Mouse (Mus musculus) kidney, adult 2 months (tissue): ENCODE results near the gene Sv2a. TPM values are rescaled to one million over a fixed set of nuclear protein-coding genes. Genes with fewer than 3 reads are reported as not detected.
"Not testable (repeated sequence)": the region's sequence is repeated elsewhere in the genome, so short reads cannot be mapped to it uniquely, and the experiment has no call there.

Experiments used
- DNase-seq: peaks from one replicate; pipeline ENCODE4 v3.0.0; 2021
- H3K27ac ChIP-seq: fragments of 200-500 bp; 2 replicates; pipeline ENCODE4 v1.5.1; 2012; ENCODE audit warnings: low read depth, low read length, control low read depth, inconsistent platforms; ENCODE audit not compliant: insufficient read depth
- H3K27me3 ChIP-seq: fragments of 200-500 bp; replicated peaks from 2 replicates; pipeline ENCODE4 v1.6.1; 2012; ENCODE audit warnings: mild to moderate bottlenecking, moderate library complexity, low read length, inconsistent platforms; ENCODE audit not compliant: control insufficient read depth, insufficient read depth
- H3K36me3 ChIP-seq: fragments of 200-500 bp; 2 replicates; pipeline ENCODE4 v1.6.1; 2012; ENCODE audit warnings: mild to moderate bottlenecking, moderate library complexity, low read length, inconsistent platforms; ENCODE audit not compliant: control insufficient read depth, insufficient read depth
- H3K4me1 ChIP-seq: fragments of 200-500 bp; 2 replicates; pipeline ENCODE4 v1.6.1; 2011; ENCODE audit warnings: low read length; ENCODE audit not compliant: control insufficient read depth, insufficient read depth
- H3K4me3 ChIP-seq: fragments of 200-500 bp; 2 replicates; pipeline ENCODE4 v1.5.1; 2011; ENCODE audit warnings: mild to moderate bottlenecking, low read depth, low read length, control low read depth; ENCODE audit not compliant: insufficient read depth
- CTCF ChIP-seq: fragments of 200-500 bp; conservative IDR thresholded peaks from 2 replicates; pipeline ENCODE4 v1.5.1; 2011; ENCODE audit warnings: low read depth, mild to moderate bottlenecking, control low read depth, low read length, moderate library complexity, mixed read lengths; ENCODE audit not compliant: insufficient read depth, insufficient read length
- POLR2A ChIP-seq: fragments of 200-500 bp; IDR thresholded peaks from one replicate; pipeline ENCODE4 v1.6.1; 2011; ENCODE audit warnings: low read depth, low read length, control low read depth
- WGBS: fragments of 180-500 bp; shearing (Covaris S2); methylation state at CpG from one replicate; pipeline ENCODE4 v1.1.7; 2018; 5-methylcytosine and 5-hydroxymethylcytosine counted together
- polyA plus RNA-seq: library from polyadenylated mRNA; depleted of rRNA; stranded (reverse); fragments of >200 nt; gene quantifications from 2 replicates; pipeline ENCODE4 v1.2.3, GENCODE M21; 2012

Gene Sv2a
- polyA plus RNA-seq, 1 experiment: 20.8 TPM

DNA sequence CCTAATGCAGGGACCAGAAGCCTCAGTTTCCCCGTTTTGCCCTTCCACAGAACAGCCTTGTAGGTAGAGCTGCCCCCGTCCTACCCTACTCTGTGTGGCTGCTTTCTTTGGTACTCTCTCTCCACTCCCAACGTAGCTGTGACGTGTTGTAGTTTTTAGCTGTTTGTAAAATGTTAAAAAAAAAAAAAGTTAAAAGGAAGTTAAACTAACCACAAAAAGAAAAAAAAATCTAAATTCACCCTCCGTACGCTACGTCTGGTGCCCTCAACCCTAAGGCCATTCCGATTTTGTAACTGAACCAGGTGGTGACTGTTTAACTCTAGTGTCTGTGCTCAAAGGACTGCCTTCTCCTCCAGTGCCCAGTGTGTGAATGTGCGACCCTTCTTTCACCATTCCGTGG, 14.0 kb downstream of the Sv2a start:
- no peak overlapping the region for H3K27ac ChIP-seq
- 85% methylated on average over 10 of the region's 10 CpGs for WGBS
- no peak overlapping the region for H3K4me3 ChIP-seq
- H3K4me1 ChIP-seq: peaks cover 7% of the 10 kb centered on the region
- H3K36me3 ChIP-seq: no peaks in the 10 kb centered on the region
- TF ChIP-seq CTCF: no peak
- no peak for TF ChIP-seq POLR2A
- no peaks in the 10 kb centered on the region for H3K27me3 ChIP-seq
- DNase-seq: no peak

DNA sequence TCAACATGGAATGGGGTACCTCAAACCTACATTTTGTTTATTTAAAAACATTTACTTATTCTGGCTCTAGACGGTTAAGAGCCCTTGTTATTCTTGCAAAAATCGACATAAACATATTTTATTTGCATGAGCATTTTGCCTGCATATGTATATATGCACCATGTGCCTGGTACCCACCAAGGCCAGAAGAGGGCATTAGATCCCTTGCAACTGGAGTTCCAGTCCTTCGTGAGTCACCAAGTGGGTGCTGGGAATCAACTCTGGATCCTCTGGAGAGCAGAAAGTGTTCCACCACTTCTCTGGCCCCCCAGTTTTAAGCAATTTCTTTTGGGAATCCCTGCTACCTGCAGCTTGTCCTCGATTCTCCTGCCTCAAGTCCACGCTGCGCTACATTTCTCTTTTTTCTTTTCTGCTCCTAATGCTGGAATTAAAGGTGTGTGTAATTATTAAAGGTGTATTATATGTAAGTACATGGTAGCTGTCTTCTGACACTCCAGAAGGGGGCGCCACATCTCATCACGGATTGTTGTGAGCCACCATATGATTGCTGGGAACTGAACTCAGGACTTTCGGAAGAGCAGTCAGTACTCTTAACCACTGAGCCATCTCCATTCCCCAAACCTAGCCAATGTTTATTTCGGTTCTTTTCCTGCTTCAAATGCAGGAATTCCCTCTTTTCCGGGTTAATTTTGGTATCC, 14.8 kb downstream of the Sv2a start:
- H3K4me3 ChIP-seq: no peak overlapping the region
- no peak for TF ChIP-seq CTCF
- TF ChIP-seq POLR2A: no peak
- no peak overlapping the region for H3K27ac ChIP-seq
- peaks cover 7% of the 10 kb centered on the region for H3K4me1 ChIP-seq
- WGBS: 94% methylated on average over 11 of the region's 11 CpGs
- H3K36me3 ChIP-seq: no peaks in the 10 kb centered on the region
- DNase-seq: no peak
- H3K27me3 ChIP-seq: no peaks in the 10 kb centered on the region

DNA sequence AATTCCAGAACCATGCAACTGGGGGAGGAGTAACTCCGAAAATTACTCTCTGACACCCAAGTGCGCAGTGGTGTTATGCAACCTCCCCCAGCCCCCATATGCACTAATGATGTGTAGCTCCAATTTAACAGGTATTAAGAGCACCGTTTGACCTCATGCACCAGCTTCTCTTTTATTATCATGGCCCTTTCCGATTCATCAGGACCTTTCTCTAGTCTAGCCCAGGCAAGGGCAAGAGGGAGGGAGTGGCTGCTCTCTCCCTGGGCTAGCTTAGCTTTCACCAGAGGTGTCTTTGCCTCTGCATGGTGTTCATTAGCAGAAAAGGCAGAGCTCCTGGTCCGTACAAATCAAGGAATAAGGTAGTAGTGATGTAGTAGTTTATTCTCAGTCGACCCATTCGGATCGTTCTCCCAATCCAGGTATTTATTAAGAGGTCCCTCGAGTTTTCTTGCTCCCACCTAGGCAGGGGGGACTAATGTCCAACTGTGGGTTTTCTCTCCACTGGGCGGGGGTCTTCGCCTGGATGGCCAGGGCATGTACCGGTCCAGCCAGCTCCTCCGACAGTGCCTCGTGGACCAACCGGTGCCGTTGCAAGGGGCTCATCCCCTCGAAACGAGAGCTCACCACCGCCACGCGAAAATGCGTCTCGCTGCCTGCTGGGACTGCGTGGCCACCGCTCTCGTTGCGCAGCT, 15.6 kb downstream of the Sv2a start:
- no peak for TF ChIP-seq CTCF
- TF ChIP-seq POLR2A: no peak
- H3K4me3 ChIP-seq: peak overlapping the region; percentile 74
- no peaks in the 10 kb centered on the region for H3K27me3 ChIP-seq
- H3K4me1 ChIP-seq: peaks cover 7% of the 10 kb centered on the region
- peak overlapping the region; percentile 79 for H3K27ac ChIP-seq
- DNase-seq: no peak
- no peaks in the 10 kb centered on the region for H3K36me3 ChIP-seq
- 16% methylated on average over 27 of the region's 27 CpGs for WGBS

DNA sequence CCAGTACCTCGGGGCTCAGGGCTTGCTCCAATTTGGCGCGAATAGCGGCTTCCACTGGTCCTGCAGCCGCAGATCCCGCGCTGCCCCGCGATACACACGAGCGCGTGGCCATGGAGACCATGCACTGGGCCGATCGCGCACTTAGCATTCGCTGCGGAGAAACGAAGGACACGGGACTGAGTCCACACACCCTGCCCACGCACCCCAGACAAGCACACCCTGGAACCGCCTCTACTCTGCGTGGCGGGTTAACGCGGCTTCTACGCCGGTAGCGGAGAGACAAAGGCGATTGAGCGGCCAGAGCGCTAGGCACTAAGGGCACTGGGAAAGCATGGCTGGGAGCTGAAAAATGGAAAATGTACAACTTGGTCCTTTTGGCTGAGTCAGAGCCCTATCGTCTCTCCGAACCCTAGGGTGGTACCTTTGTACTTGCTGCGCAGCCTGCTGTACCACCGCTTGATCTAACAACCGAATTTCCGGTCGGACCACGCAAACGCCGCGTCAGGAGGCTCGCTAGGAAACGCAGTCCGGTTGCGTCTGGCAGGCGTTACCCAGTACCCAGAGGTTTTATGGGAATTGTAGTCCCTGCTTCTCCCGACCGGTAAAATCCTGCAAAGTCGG, 16.3 kb downstream of the Sv2a start:
- DNase-seq: peak; percentile 94
- peak overlapping the region; percentile 74 for H3K4me3 ChIP-seq
- no peaks in the 10 kb centered on the region for H3K27me3 ChIP-seq
- H3K27ac ChIP-seq: peak overlapping the region; percentile 79
- TF ChIP-seq POLR2A: peak; percentile 75
- no peak for TF ChIP-seq CTCF
- WGBS: under 1% methylated on average over 50 of the region's 50 CpGs
- no peaks in the 10 kb centered on the region for H3K36me3 ChIP-seq
- peaks cover 7% of the 10 kb centered on the region for H3K4me1 ChIP-seq

DNA sequence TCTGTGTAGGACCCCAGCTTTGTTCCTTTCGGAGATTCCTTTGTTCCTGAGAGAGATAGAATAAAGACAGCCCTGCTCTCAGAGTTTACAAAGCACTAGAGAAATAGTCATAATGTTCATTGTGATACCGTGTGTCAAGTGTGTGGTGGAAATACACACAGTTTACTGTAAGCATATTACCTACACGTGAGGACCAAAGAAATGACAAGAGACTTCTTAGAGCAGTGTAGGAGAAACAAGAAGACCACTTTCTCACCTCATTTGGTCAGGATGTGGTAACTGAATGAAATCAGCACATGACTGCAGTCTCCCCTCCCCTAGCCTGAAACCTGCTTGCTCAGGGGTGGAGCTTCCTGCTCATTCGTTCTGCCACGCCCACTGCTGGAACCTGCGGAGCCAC, 17.2 kb downstream of the Sv2a start:
- H3K4me3 ChIP-seq: peak overlapping the region; percentile 31
- H3K4me1 ChIP-seq: peaks cover 7% of the 10 kb centered on the region
- TF ChIP-seq CTCF: no peak
- no peak for TF ChIP-seq POLR2A
- 2% methylated on average over 6 of the region's 6 CpGs for WGBS
- no peaks in the 10 kb centered on the region for H3K36me3 ChIP-seq
- H3K27me3 ChIP-seq: no peaks in the 10 kb centered on the region
- peak; percentile 52 for DNase-seq
- 0 out of 2 replicates have a peak overlapping the region, but pooled peaks have one; percentile 26 for H3K27ac ChIP-seq

DNA sequence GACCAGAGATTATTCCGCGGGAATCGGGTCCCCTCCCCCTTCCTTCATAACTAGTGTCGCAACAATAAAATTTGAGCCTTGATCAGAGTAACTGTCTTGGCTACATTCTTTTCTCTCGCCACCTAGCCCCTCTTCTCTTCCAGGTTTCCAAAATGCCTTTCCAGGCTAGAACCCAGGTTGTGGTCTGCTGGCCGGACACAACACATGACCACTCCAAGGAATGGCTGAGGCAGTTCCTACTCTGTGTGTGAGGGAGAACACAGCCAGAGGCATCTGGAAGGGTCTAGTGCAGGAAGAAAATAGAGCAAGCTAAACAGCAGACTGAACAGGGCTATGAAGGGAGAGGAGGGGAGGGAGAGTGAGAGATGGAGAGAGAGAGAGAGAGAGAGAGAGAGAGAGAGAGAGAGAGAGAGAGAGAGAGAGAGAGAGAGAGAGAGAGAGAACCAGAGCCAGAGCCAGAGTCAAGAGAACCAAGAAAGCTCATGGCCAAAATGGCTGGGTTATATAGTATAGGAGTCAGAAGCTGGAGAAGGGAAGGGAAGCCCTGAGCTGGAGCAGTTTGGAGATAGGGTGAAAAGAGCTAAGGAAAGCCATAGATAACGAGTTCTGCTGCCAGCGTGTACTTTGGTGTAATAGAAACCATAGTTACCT, 17.8 kb downstream of the Sv2a start:
- H3K27me3 ChIP-seq, H3K27ac ChIP-seq, H3K4me3 ChIP-seq, H3K36me3 ChIP-seq, H3K4me1 ChIP-seq, DNase-seq: not testable (repeated sequence)
- WGBS: 25% methylated on average over 8 of the region's 8 CpGs

DNA sequence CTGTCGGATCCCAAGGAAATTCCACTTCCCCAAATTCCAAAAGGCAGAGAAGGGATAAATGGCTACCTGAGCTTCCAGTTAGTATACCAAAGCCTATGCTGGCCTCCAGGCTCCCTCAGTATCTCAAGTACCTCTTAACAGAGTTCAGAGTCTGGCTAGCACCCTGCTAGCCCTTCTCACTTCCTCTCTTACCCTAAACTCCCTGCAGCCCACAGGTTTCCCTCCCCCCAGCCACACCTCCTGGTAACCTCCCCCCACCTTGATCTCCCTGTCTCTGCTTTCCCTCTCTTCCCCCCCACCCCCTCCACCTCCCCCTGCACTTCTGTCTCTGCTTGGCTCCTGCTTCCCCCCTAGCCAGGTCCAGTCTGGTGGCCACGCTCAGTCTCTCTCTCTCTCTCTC, 18.8 kb downstream of the Sv2a start:
- DNase-seq: no peak
- no peak for TF ChIP-seq CTCF
- no peak for TF ChIP-seq POLR2A
- H3K27ac ChIP-seq: no peak overlapping the region
- H3K4me3 ChIP-seq: no peak overlapping the region
- H3K27me3 ChIP-seq: no peaks in the 10 kb centered on the region
- H3K4me1 ChIP-seq: peaks cover 7% of the 10 kb centered on the region
- 67% methylated on average over 2 of the region's 2 CpGs for WGBS
- no peaks in the 10 kb centered on the region for H3K36me3 ChIP-seq
